Mouse (Mus musculus) spleen, postnatal 0 days (tissue): Measurements from ENCODE around the gene 6820408C15Rik. TPM values are rescaled to one million over a fixed set of nuclear protein-coding genes. Genes with fewer than 3 reads are reported as not detected.

Source experiments
- polyA plus RNA-seq: library from polyadenylated mRNA; unstranded; fragments of >200 nt; fragmentation: Nextera tagmentation; extraction: Ambion mirVana; gene quantifications from 2 replicates; pipeline ENCODE4 v1.2.1, GENCODE M21; 2015

6820408C15Rik gene
- polyA plus RNA-seq: 0.59 and 0.61 TPM in 2 replicates

DNA sequence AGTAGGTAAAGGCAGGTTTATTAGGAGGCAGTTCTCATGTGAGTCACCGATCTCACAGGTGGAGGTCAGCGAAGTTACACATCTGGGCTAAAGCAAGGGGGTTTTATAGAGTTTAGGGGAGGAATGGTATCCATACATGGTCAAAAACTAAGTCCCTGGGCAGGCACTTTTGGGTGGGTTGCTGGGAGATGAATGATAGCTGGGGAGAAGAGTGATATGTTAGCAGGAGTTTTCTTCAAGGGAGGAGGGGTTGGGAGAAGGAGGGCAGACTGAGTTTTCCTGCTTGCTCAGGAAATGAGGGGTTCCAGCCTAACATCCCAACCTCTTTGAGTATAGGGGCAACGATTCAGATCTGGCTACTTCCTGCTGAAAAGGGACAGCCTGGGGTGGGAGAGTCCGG, at the start of gene 6820408C15Rik:
Gene 6820408C15Rik, plus strand, starts transcription at position 301 of the 400 bp plus-strand sequence.

DNA sequence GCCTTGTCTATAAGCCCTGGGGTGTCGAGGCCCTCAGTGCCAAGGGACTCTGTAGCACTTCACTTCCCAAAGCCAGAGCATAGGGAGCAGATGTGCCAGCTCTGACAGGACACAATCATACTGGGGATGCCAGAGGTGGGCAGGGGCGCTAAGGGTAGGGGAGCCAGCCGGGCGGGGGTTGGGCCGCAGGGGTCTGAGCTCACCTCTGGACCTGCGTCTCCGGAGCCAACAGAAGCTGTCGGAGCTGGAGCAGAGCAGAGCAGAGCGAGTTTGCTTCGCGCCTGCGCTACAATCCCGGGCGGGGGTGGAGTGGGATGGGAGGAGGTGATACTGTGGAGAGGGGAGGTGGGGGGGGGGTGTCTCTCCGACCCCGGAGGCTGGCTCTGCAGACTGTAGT, 39.0 kb upstream of the 6820408C15Rik start, which contains the start of gene Nrsn2:
Gene Nrsn2, minus strand, starts transcription at position 294 of the 397 bp plus-strand sequence.

DNA sequence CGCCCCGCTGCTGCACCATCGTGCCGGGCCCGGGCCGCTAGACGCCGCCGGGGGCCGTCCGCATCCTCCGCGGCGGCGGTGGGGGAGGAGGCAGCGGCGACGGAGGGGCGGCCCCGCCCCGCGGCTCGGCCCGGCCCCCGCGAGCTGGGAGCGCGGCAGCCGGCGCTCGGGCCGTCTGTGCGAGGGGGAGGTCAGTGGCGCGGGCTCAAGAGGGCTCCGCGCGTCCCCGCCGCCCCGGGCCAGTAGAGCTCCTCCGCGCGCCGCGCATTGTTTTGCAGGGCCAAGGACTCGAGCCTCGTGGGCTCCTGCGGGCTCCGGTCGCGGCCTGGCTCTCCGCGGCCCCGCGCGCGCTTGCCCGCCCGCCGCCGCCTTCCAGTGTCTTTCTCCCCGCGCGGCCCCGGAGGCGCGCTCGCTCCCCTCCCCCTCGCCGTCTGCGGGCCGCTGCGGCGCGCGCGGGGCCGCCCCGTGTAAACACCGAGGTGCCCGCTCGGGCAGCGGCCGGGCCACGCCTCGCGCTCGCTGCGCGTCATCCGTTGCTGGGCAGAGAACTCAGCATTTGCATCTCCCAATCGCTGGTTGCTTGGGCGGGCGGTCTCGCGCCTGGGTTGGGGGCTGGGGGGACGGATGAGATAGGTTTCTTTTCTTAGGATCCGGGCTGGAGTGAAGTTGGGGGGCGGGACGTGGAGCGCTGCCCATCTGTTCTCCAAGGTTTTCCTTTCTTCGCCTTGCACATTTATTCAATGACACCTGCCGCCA, 17.5 kb upstream of the 6820408C15Rik start, which contains the start of gene Sox12:
Gene Sox12, minus strand, starts transcription at position 384 of the 756 bp plus-strand sequence.

DNA sequence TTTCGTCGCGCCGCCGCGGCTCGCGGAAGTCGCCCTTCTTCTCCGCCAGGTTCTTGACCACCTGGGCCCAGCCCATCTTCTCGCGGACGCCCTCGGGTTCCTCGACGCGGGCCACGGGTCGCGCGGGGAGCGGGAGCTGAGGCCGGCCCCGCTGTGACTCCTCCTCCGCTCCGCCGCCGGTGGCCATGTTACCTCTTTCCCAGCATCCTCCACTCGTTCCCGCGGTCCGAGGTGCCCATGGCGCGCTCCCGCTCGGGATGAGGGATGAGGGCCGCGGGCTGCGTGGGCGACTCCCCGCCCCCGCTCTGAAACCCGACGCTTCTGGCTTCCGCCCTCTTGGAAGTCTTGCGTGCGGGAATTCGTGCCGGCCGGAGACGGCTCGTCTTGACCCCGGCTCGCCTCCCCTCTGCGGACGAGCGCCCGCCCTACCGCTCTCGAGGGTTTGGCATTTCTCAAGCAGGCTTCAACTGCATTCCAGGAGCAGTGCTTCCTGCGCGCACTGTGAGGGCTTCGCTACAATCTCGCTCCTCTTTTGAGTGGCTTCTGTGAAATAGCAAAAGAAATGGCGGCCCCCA, 709 bp upstream of the 6820408C15Rik start, which contains the start of gene Zcchc3:
Gene Zcchc3, minus strand, starts transcription at position 437 of the 575 bp plus-strand sequence.

DNA sequence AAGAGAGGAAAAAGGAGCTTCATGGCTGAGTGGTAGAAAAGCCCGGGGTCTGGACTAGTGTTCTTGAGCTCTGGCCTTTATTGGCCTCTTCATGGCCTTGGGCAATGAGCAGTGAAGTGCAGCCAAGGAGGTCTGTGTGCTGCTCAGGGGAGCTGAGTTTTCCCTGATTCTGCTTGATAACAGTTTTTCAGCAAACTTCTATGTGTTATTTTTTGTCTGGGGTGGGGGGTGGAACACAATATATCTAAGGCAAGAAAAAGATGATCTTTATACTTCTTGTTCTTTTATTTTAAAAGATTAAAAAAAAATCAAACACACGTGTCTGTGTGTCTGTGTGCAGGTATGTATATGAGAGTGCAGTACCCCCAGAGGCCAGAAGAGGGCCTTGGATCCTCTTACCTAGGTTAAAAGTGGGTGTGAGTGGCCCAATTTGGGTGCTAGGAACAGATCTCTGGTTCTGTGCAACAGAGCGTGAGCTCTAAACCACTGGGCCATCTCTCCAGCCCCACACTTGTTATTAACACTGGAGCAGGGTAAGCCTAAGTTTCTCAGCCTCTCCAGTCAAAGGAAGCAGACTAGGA, 49.3 kb downstream of the 6820408C15Rik start, which contains the start of gene Defb23:
Gene Defb23, minus strand, starts transcription at position 51 of the 581 bp plus-strand sequence.

DNA sequence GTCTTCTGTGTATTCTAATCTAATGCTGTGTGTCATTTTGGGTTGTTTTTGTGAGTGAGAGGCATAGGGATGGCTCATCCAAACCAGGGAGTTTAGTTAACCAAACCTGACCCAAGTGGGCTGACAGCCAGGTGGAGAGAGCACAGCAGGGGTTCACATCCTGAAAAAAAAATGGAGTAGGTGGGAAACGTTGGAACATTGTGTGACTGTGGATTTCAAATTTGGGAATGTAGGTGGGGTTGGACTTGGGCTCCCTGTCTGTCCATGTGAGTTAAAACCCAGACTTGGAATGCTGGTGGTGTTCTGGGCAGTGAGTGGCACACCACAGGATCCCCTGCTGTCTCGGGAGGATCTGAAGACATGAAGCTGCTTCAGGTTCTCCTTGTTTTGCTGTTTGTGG, 61.4 kb downstream of the 6820408C15Rik start, which contains the start of gene Defb20:
Gene Defb20, plus strand, starts transcription at position 301 of the 400 bp plus-strand sequence.

DNA sequence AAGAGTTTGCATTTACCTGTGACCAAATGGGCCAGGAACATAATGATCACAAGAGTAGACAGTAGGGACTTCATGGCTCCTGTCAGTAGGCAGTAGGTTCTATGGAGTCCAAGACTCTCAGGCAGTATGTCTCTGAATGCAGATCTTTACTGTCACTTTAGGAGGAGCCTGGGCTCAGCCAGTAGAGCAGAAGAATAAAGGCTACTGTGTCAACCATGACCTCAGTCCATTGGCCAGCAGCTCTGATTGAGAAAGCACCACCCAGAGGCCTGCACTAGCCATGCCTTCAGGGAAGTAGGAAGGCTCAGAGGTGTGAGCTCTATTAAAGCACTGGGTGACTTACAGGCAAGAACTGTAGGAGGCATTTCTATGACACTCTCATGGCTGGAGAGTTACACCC, 74.7 kb downstream of the 6820408C15Rik start, which contains the start of gene Defb22:
Gene Defb22, minus strand, starts transcription at position 101 of the 400 bp plus-strand sequence.

Other genes with a start within 250 kb of the 6820408C15Rik start
- gene Csnk2a1, start 188.7 kb upstream of the 6820408C15Rik start, polyA plus RNA-seq: 63.5 and 71.2 TPM in 2 replicates
- gene Tbc1d20, start 121.8 kb upstream of the 6820408C15Rik start, polyA plus RNA-seq: 14.9 and 18.5 TPM in 2 replicates
- gene Rbck1, start 82.9 kb upstream of the 6820408C15Rik start, polyA plus RNA-seq: 65.4 and 71.0 TPM in 2 replicates
- 1.2 and 1.8 TPM in 2 replicates for gene Trib3, start 71.6 kb upstream of the 6820408C15Rik start, polyA plus RNA-seq
- gene Nrsn2, start 38.9 kb upstream of the 6820408C15Rik start, polyA plus RNA-seq: not detected in 2 replicates
- 3.5 and 3.9 TPM in 2 replicates for gene Sox12, start 17.5 kb upstream of the 6820408C15Rik start, polyA plus RNA-seq
- 15.6 and 16.3 TPM in 2 replicates for gene Zcchc3, start 560 bp upstream of the 6820408C15Rik start, polyA plus RNA-seq
- gene Defb23, start 49.0 kb downstream of the 6820408C15Rik start, polyA plus RNA-seq: not detected in 2 replicates
- gene Defb20, start 61.5 kb downstream of the 6820408C15Rik start, polyA plus RNA-seq: not detected in 2 replicates
- gene Defb22, start 74.6 kb downstream of the 6820408C15Rik start, polyA plus RNA-seq: not detected in 2 replicates
- not detected in 2 replicates for gene Defb26, start 96.1 kb downstream of the 6820408C15Rik start, polyA plus RNA-seq
- gene Defb28, start 102.7 kb downstream of the 6820408C15Rik start, polyA plus RNA-seq: not detected in 2 replicates
- not detected in 2 replicates for gene Defb29, start 124.5 kb downstream of the 6820408C15Rik start, polyA plus RNA-seq
- not detected in 2 replicates for gene Gm17416, start 153.8 kb downstream of the 6820408C15Rik start, polyA plus RNA-seq
- not detected in 2 replicates for gene Defb21, start 157.2 kb downstream of the 6820408C15Rik start, polyA plus RNA-seq
- not detected in 2 replicates for gene Defb19, start 164.7 kb downstream of the 6820408C15Rik start, polyA plus RNA-seq
- gene Defb45, start 183.8 kb downstream of the 6820408C15Rik start, polyA plus RNA-seq: not detected in 2 replicates
- gene Defb36, start 188.7 kb downstream of the 6820408C15Rik start, polyA plus RNA-seq: not detected in 2 replicates
- gene Defb25, start 207.5 kb downstream of the 6820408C15Rik start, polyA plus RNA-seq: 0.80 TPM in 1 of 2 replicates, not detected in the other
- gene Rem1, start 211.4 kb downstream of the 6820408C15Rik start, polyA plus RNA-seq: 9.0 and 12.1 TPM in 2 replicates